Mouse (Mus musculus): ENCODE results near the gene Gm45062.

DNA sequence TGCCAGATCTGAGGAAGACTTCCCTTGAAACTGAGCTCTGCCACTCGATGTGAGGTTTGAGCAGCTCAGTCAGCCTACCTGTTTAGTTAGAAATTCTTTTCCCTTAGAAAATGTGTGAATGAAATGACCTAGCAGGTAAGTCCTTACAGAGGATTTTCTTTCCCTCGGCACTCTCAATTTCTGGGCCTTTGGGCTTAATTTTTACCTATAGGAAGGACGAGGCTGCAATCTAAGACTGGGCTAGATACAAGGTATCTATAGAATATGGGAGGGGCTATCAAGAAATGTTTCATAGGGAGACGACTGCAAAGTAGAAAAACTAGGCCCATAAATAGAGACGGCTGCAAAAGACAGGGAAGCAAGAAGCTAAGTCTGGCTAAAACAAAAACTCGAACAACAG lies 934 bp upstream of the Gm45062 start:
- TF ChIP-seq FLI1 (IDR thresholded peaks at IDR 0.05; ENCODE audit: low read length) (no peak), GATA1 (IDR thresholded peaks at IDR 0.05; ENCODE audit: borderline replicate concordance, low read length) (no peak)

Measured in megakaryocyte, embryonic 14.5 days (primary cell).